Mouse (Mus musculus) erythroblast, embryonic 14.5 days (primary cell): ENCODE results near the gene Sfxn5.

Source experiments
- GATA1 ChIP-seq: IDR thresholded peaks from 2 replicates; pipeline ENCODE4 v1.6.1; 2012; ENCODE audit warnings: low read length, inconsistent platforms, mixed read lengths
- TAL1 ChIP-seq: IDR thresholded peaks from 3 replicates; pipeline ENCODE4 v1.6.1; 2012; ENCODE audit warnings: low read length, inconsistent platforms, mixed read lengths

- TF ChIP-seq GATA1 = no peak
- no peak for TF ChIP-seq TAL1
These were observed 142.6 kb downstream of the Sfxn5 start for GRCm38 (mm10) chr6:85190671-85191070.
